Mouse (Mus musculus): Measurements from ENCODE around the gene Gas7. TPM values are rescaled to one million over a fixed set of nuclear protein-coding genes. Genes with fewer than 3 reads are reported as not detected.

Gene Gas7
- total RNA-seq, 4 experiments from 2014 or later: 425 to 480 (median 467) TPM

GRCm38 (mm10) chr11:67532728-67533127 lies 77.5 kb downstream of the Gas7 start:
- no peak for DNase-seq (ENCODE audit: low spot score in 2 of 2)

GRCm38 (mm10) chr11:67533151-67533550 lies 77.9 kb downstream of the Gas7 start:
- no peak for DNase-seq (ENCODE audit: low spot score in 2 of 2)

- DNase-seq (ENCODE audit: low spot score in 2 of 2): no peak
These were observed 80.5 kb downstream of the Gas7 start for GRCm38 (mm10) chr11:67535703-67536102.

- DNase-seq (ENCODE audit: low spot score in 2 of 2): no peak
These were observed 81.2 kb downstream of the Gas7 start for GRCm38 (mm10) chr11:67536413-67536812.

- DNase-seq (ENCODE audit: low spot score in 2 of 2): no peak
These were observed 82.1 kb downstream of the Gas7 start for GRCm38 (mm10) chr11:67537353-67537752.

GRCm38 (mm10) chr11:67538557-67538956 lies 83.3 kb downstream of the Gas7 start:
- no peak for DNase-seq (ENCODE audit: low spot score in 2 of 2)

- DNase-seq (ENCODE audit: low spot score in 2 of 2): no peak
These were observed 89.6 kb downstream of the Gas7 start for GRCm38 (mm10) chr11:67544656-67545432.

- no peak for DNase-seq (ENCODE audit: low spot score in 2 of 2)
These were observed 91.3 kb downstream of the Gas7 start for GRCm38 (mm10) chr11:67546582-67546981.

GRCm38 (mm10) chr11:67549306-67549705 lies 94.1 kb downstream of the Gas7 start:
- no peak for DNase-seq (ENCODE audit: low spot score in 2 of 2)

- no peak for DNase-seq (ENCODE audit: low spot score in 2 of 2)
These were observed 94.7 kb downstream of the Gas7 start for GRCm38 (mm10) chr11:67549762-67550488.

- DNase-seq (ENCODE audit: low spot score in 2 of 2): peak in 1 of 2 experiments; percentile 46
These were observed 97.2 kb downstream of the Gas7 start for GRCm38 (mm10) chr11:67552400-67552799.

GRCm38 (mm10) chr11:67554276-67554675 lies 99.0 kb downstream of the Gas7 start:
- peak in 1 of 2 experiments; percentile 53 for DNase-seq (ENCODE audit: low spot score in 2 of 2)

- DNase-seq (ENCODE audit: low spot score in 2 of 2): no peak
These were observed 101.1 kb downstream of the Gas7 start for GRCm38 (mm10) chr11:67556360-67556759.

GRCm38 (mm10) chr11:67558772-67559448 lies 103.7 kb downstream of the Gas7 start:
- DNase-seq (ENCODE audit: low spot score in 2 of 2): peak in 1 of 2 experiments; percentile 41

- no peak for DNase-seq (ENCODE audit: low spot score in 2 of 2)
These were observed 104.3 kb downstream of the Gas7 start for GRCm38 (mm10) chr11:67559522-67559921.

- DNase-seq (ENCODE audit: low spot score in 2 of 2): no peak
These were observed 106.4 kb downstream of the Gas7 start for GRCm38 (mm10) chr11:67561631-67562030.

GRCm38 (mm10) chr11:67563141-67563540 lies 107.9 kb downstream of the Gas7 start:
- DNase-seq (ENCODE audit: low spot score in 2 of 2): no peak

- DNase-seq (ENCODE audit: low spot score in 2 of 2): no peak
These were observed 108.9 kb downstream of the Gas7 start for GRCm38 (mm10) chr11:67564003-67564637.

GRCm38 (mm10) chr11:67565512-67565911 lies 110.3 kb downstream of the Gas7 start:
- DNase-seq (ENCODE audit: low spot score in 2 of 2): no peak

GRCm38 (mm10) chr11:67566704-67567103 lies 111.5 kb downstream of the Gas7 start:
- no peak for DNase-seq (ENCODE audit: low spot score in 2 of 2)

GRCm38 (mm10) chr11:67567184-67567583 lies 111.9 kb downstream of the Gas7 start:
- no peak for DNase-seq (ENCODE audit: low spot score in 2 of 2)

- DNase-seq (ENCODE audit: low spot score in 2 of 2): no peak
These were observed 112.8 kb downstream of the Gas7 start for GRCm38 (mm10) chr11:67567991-67568390.

Data from layer of hippocampus, adult 8-10 months (tissue).